Mouse (Mus musculus): Measurements from ENCODE around the gene Nolc1.
A peak's percentile ranks its signal among the peaks of the same experiment; 100 is the strongest.

DNA sequence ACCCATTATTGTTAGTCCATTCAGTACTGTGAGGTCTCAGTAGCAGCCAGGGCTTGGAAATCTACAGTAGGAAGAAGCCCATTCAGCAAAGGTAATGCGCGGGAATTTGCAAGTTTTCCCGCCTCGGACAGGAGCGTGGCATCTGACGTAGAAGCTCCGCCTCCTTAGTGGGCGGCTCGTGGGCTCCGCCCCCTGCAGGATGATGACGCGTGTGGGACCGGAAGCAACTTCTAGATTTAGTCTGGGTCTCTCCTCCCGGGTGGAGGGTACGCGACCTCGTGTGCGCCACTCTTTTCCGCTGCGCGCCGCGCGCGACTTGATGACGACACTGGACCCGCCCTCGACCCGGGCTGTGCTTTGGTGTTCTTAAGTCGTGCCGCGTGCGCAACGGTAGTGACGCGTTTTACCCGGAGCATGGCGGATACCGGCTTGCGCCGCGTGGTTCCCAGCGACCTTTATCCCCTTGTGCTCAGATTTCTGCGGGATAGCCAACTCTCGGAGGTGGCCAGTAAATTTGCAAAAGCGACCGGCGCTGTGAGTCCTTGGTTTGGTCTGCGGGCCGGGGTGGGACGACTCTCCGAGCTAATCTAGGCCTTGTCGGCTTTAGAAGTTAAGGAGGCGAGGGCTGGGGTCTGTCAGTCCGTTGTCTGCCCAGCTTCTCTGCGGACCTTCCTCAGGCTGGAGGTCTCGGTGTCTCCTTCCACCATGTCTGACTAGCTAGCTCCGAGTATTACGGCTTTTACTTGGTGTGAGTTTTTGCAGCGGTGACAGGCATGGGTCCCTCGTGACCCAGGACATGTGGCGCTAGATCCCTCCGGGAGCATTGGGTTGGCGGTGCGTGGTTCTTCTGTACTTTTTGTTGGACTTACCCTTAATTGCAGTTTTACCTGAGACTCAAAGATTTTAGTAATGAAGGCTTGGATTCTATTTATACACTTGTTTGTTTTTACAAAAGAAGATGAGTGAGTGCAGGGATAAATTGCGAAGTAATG lies at the start of gene Nolc1:
- TF ChIP-seq NRF1 (IDR thresholded peaks at IDR 0.05; ENCODE audit: low read depth, low read length): peak; percentile 79
- peak; percentile 29; the same call in 1 of the 2 replicates for TF ChIP-seq GABPA (IDR thresholded peaks at IDR 0.05; ENCODE audit: insufficient replicate concordance, low read depth, low read length)
- TF ChIP-seq ZC3H11A (IDR thresholded peaks at IDR 0.05; ENCODE audit: low read depth, low read length): no peak
- TF ChIP-seq CTCF (conservative IDR thresholded peaks at IDR 0.05 in 1 of 2, IDR thresholded peaks at IDR 0.05 in 1 of 2; ENCODE audit: low read depth in 2 of 2, low read length in 2 of 2): no peak
- peak; percentile 99 for TF ChIP-seq MXI1 (IDR thresholded peaks at IDR 0.05; ENCODE audit: low read depth, low read length)
- peak; percentile 97 for TF ChIP-seq POLR2AphosphoS2 (IDR thresholded peaks at IDR 0.05; ENCODE audit: low read depth, low read length)
- TF ChIP-seq MYC (IDR thresholded peaks at IDR 0.05; ENCODE audit: low read depth, low read length): peak; percentile 100
- no peak for TF ChIP-seq EP300 (IDR thresholded peaks at IDR 0.05; ENCODE audit: low read length)
- TF ChIP-seq POLR2A (IDR thresholded peaks at IDR 0.05; ENCODE audit: low read depth, low read length): peak; percentile 97
- no peak for TF ChIP-seq MAFK (IDR thresholded peaks at IDR 0.05; ENCODE audit: insufficient replicate concordance, low read length)
- peak; percentile 100 for TF ChIP-seq E2F4 (IDR thresholded peaks at IDR 0.05; ENCODE audit: insufficient replicate concordance, low read depth, low read length)
- peak; percentile 92 for TF ChIP-seq HCFC1 (IDR thresholded peaks at IDR 0.05; ENCODE audit: low read depth, low read length)
- TF ChIP-seq SMC3 (IDR thresholded peaks at IDR 0.05; ENCODE audit: low read depth, low read length): no peak

Data from CH12.LX (cell line).